Mouse (Mus musculus): ENCODE measurements at regions not wholly inside any gene's neighbourhood (a gene's known extent, or its start where the extent isn't known, plus 50 kb on each side); places are given as distances from the start of the nearest gene placed in this dataset.

GRCm38 (mm10) chr16:85743022-85743421 is 59.9 kb downstream of the Adamts1 start:
- DNase-seq (ENCODE audit: low spot score), result no peak

GRCm38 (mm10) chr16:85738606-85739195 is 64.2 kb downstream of the Adamts1 start:
- DNase-seq (ENCODE audit: low spot score), result no peak

GRCm38 (mm10) chr16:85728026-85728425 is 74.9 kb downstream of the Adamts1 start:
- peak; percentile 72 for DNase-seq (ENCODE audit: low spot score)

- DNase-seq (ENCODE audit: low spot score), result no peak
These were observed 80.9 kb downstream of the Adamts1 start for GRCm38 (mm10) chr16:85721968-85722367.

GRCm38 (mm10) chr16:85712291-85712690 is 90.6 kb downstream of the Adamts1 start:
- no peak for DNase-seq (ENCODE audit: low spot score)

- DNase-seq (ENCODE audit: low spot score), result peak; percentile 10
These were observed 98.5 kb downstream of the Adamts1 start for GRCm38 (mm10) chr16:85704254-85705020.

- DNase-seq (ENCODE audit: low spot score), result no peak
These were observed 99.9 kb downstream of the Adamts1 start for GRCm38 (mm10) chr16:85702889-85703480.

GRCm38 (mm10) chr16:85699329-85699728 is 103.6 kb downstream of the Adamts1 start:
- no peak for DNase-seq (ENCODE audit: low spot score)

GRCm38 (mm10) chr16:85682721-85683120 is 120.2 kb downstream of the Adamts1 start:
- DNase-seq (ENCODE audit: low spot score), result no peak

GRCm38 (mm10) chr16:85680351-85680750 is 122.6 kb downstream of the Adamts1 start:
- no peak for DNase-seq (ENCODE audit: low spot score)

- DNase-seq (ENCODE audit: low spot score), result no peak
These were observed 124.1 kb downstream of the Adamts1 start for GRCm38 (mm10) chr16:85678781-85679180.

- DNase-seq (ENCODE audit: low spot score), result no peak
These were observed 124.7 kb downstream of the Adamts1 start for GRCm38 (mm10) chr16:85678228-85678627.

GRCm38 (mm10) chr16:85677027-85677426 is 123.8 kb upstream of the Cyyr1 start:
- DNase-seq (ENCODE audit: low spot score), result peak; percentile 14

GRCm38 (mm10) chr16:85668767-85669166 is 115.6 kb upstream of the Cyyr1 start:
- DNase-seq (ENCODE audit: low spot score), result no peak

- DNase-seq (ENCODE audit: low spot score), result no peak
These were observed 114.6 kb upstream of the Cyyr1 start for GRCm38 (mm10) chr16:85667790-85668189.

GRCm38 (mm10) chr16:85649516-85649915 is 96.3 kb upstream of the Cyyr1 start:
- DNase-seq (ENCODE audit: low spot score), result no peak

- no peak for DNase-seq (ENCODE audit: low spot score)
These were observed 87.8 kb upstream of the Cyyr1 start for GRCm38 (mm10) chr16:85640992-85641391.

- DNase-seq (ENCODE audit: low spot score), result no peak
These were observed 83.9 kb upstream of the Cyyr1 start for GRCm38 (mm10) chr16:85637079-85637478.

- no peak for DNase-seq (ENCODE audit: low spot score)
These were observed 76.5 kb upstream of the Cyyr1 start for GRCm38 (mm10) chr16:85629738-85630137.

- no peak for DNase-seq (ENCODE audit: low spot score)
These were observed 71.3 kb upstream of the Cyyr1 start for GRCm38 (mm10) chr16:85624505-85624904.

- no peak for DNase-seq (ENCODE audit: low spot score)
These were observed 50.9 kb upstream of the Cyyr1 start for GRCm38 (mm10) chr16:85604089-85604488.
